16 mouse cellular contexts compared by ENCODE assay signal in the genomic region with DNA sequence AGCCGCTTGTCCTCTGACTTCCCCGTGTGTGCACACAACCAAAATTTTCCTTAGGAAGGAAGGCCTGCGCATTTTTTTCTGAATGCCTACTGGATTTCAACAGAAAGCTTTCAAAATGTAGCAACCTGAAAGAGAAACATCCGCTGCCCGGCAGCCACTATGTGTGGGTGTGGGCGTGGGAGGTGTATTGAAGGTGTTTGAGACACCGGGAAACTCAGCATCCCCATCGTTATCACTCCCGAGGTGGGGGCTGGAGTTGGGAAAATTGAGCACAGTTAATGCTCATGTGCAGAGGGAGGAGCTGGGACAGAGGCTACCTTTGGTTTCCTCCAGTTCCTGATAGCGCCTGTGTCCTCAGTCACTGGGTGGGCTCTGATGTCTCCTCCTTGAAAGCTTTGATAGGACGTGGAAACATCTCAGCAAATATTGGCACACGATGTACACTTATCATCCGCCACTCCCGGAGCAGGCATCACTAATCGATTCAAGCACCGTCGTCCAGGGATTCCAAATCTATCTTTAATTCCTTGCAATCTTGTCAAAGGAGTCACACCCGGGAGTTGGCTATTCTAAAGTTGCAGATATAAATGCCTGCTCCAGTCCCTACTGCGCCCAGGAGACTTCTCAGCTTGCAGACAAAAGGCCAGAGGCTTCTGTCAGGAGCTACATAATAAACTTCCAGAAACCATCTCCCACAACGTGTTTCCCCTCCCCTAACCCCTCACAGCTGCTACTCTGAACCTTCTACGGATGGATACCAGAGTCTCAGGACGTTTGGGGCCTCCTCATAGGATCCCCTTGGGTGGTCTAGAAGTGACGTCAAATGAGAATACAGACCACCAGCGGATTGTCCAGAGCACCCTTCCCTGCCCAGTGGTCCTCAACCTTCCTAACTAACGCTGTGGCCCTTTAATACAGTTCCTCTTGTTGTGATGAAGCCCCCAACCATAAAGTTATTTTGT. TPM values are rescaled to one million over a fixed set of nuclear protein-coding genes. Genes with fewer than 3 reads are reported as not detected.
A peak's percentile ranks its signal among the peaks of the same experiment; 100 is the strongest.
DNase-seq lines count a peak whose midpoint lies in the region; ATAC-seq and TF ChIP-seq lines count a peak whose summit lies in the region.
"Had no signal": no experiment of that assay in that cellular context is flagged by ENCODE, and none has a peak within 500 bp of the region (broad histone marks: within the 10 kb centered on the region; RNA-seq: fewer than 3 reads in every experiment).

No protein-coding gene starts in this region.

- H3K36me3 ChIP-seq in embryonic facial prominence, embryonic 14.5 days (ENCODE audit: control insufficient read depth, insufficient read depth, low read length): no peaks in the 10 kb centered on the region
- H3K36me3 ChIP-seq in embryonic facial prominence, embryonic 10.5 days (replicated peaks): no peaks in the 10 kb centered on the region
- no peaks in the 10 kb centered on the region for H3K36me3 ChIP-seq in intestine, embryonic 14.5 days (ENCODE audit: control insufficient read depth, insufficient read depth, low read length)
- no peaks in the 10 kb centered on the region for H3K36me3 ChIP-seq in intestine, postnatal 0 days (ENCODE audit: control insufficient read depth, insufficient read depth)
- no peaks in the 10 kb centered on the region for H3K36me3 ChIP-seq in lung, embryonic 16.5 days (ENCODE audit: control insufficient read depth, insufficient read depth, low read length)
- H3K36me3 ChIP-seq in stomach, postnatal 0 days (ENCODE audit: control insufficient read depth, insufficient read depth, low read length): no peaks in the 10 kb centered on the region
- no peaks in the 10 kb centered on the region for H3K36me3 ChIP-seq in liver, postnatal 0 days (replicated peaks; ENCODE audit: insufficient read depth, low read length)
- H3K36me3 ChIP-seq: forebrain, embryonic 15.5 days; midbrain, embryonic 15.5 days had no signal

- H3K4me1 ChIP-seq in embryonic facial prominence, embryonic 14.5 days (ENCODE audit: control insufficient read depth, insufficient read depth, low read length): no peaks in the 10 kb centered on the region
- H3K4me1 ChIP-seq in embryonic facial prominence, embryonic 10.5 days: peaks cover 45% of the 10 kb centered on the region
- H3K4me1 ChIP-seq in intestine, embryonic 14.5 days (replicated peaks; ENCODE audit: control insufficient read depth, insufficient read depth, low read length): peaks cover 30% of the 10 kb centered on the region
- no peaks in the 10 kb centered on the region for H3K4me1 ChIP-seq in intestine, postnatal 0 days (replicated peaks; ENCODE audit: control insufficient read depth, insufficient read depth, low read length)
- peaks cover 8% of the 10 kb centered on the region; the same call in 1 of the 2 replicates for H3K4me1 ChIP-seq in lung, embryonic 16.5 days (replicated peaks; ENCODE audit: control insufficient read depth, insufficient read depth, low read length)
- H3K4me1 ChIP-seq in lung, adult 2 months (ENCODE audit: control insufficient read depth, insufficient read depth, low read length): no peaks in the 10 kb centered on the region
- peaks cover 2% of the 10 kb centered on the region; the same call in 1 of the 2 replicates for H3K4me1 ChIP-seq in stomach, postnatal 0 days (replicated peaks; ENCODE audit: control insufficient read depth, insufficient read depth)
- no peaks in the 10 kb centered on the region; the same call in 1 of the 2 replicates for H3K4me1 ChIP-seq in liver, postnatal 0 days (ENCODE audit: insufficient read depth)

- DNase-seq in embryonic facial prominence, embryonic 14.5 days (ENCODE audit: low spot score): peak; percentile 53
- DNase-seq in embryonic facial prominence, embryonic 10.5 days (ENCODE audit: low spot score): no peak
- no peak for DNase-seq in intestine, embryonic 14.5 days (ENCODE audit: low spot score)
- no peak for DNase-seq in lung, adult 2 months
- no peak for DNase-seq in stomach, postnatal 0 days (ENCODE audit: low spot score)
- DNase-seq in liver, postnatal 0 days: no peak
- DNase-seq: cerebellum, adult 2 months; gastrocnemius, postnatal 36 days; kidney, postnatal 36 days; layer of hippocampus, postnatal 36 days had no signal

- TF ChIP-seq EP300 in stomach, postnatal 0 days (optimal IDR thresholded peaks at IDR 0.05): no peak
- no peak for TF ChIP-seq EP300 in liver, postnatal 0 days (IDR thresholded peaks at IDR 0.05; ENCODE audit: low read depth)

- no peak; the same call in 1 of the 2 replicates for ATAC-seq in embryonic facial prominence, embryonic 14.5 days (ENCODE audit: low read depth)
- no peak for ATAC-seq in intestine, embryonic 14.5 days (replicated peaks; ENCODE audit: low FRiP score, low TSS enrichment, low read depth)
- no peak for ATAC-seq in intestine, postnatal 0 days
- peak; percentile 31; the same call in 1 of the 2 replicates for ATAC-seq in lung, embryonic 16.5 days (ENCODE audit: low read depth)
- ATAC-seq in stomach, postnatal 0 days (ENCODE audit: low FRiP score, low TSS enrichment): no peak
- no peak for ATAC-seq in liver, postnatal 0 days
- ATAC-seq: forebrain, embryonic 15.5 days; midbrain, embryonic 15.5 days; Patski had no signal

- H3K9ac ChIP-seq in embryonic facial prominence, embryonic 14.5 days (ENCODE audit: low read depth, low read length): no peak overlapping the region
- H3K9ac ChIP-seq in intestine, embryonic 14.5 days (ENCODE audit: low read length): no peak overlapping the region
- no peak overlapping the region for H3K9ac ChIP-seq in intestine, postnatal 0 days (ENCODE audit: low read depth, low read length)
- H3K9ac ChIP-seq in lung, embryonic 16.5 days (ENCODE audit: low read length): no peak overlapping the region
- no peak overlapping the region for H3K9ac ChIP-seq in stomach, postnatal 0 days (ENCODE audit: low read length)
- no peak overlapping the region for H3K9ac ChIP-seq in liver, postnatal 0 days (replicated peaks)
- H3K9ac ChIP-seq: forebrain, embryonic 15.5 days; midbrain, embryonic 15.5 days had no signal

- no peak overlapping the region for H3K4me3 ChIP-seq in embryonic facial prominence, embryonic 14.5 days (ENCODE audit: low read depth, low read length)
- no peak overlapping the region for H3K4me3 ChIP-seq in embryonic facial prominence, embryonic 10.5 days
- no peak overlapping the region for H3K4me3 ChIP-seq in intestine, embryonic 14.5 days (ENCODE audit: low read depth, low read length)
- H3K4me3 ChIP-seq in intestine, postnatal 0 days (ENCODE audit: low read depth, low read length): no peak overlapping the region
- no peak overlapping the region for H3K4me3 ChIP-seq in lung, embryonic 16.5 days (ENCODE audit: low read length)
- H3K4me3 ChIP-seq in lung, adult 2 months (replicated peaks; ENCODE audit: extremely low read depth, low read depth, low read length): no peak overlapping the region
- H3K4me3 ChIP-seq in stomach, postnatal 0 days (ENCODE audit: low read depth, low read length): no peak overlapping the region
- no peak overlapping the region for H3K4me3 ChIP-seq in liver, postnatal 0 days (ENCODE audit: low read depth, low read length)
- H3K4me3 ChIP-seq: forebrain, embryonic 15.5 days; midbrain, embryonic 15.5 days had no signal

- no peak overlapping the region; the same call in 1 of the 2 replicates for H3K27ac ChIP-seq in embryonic facial prominence, embryonic 14.5 days (replicated peaks; ENCODE audit: low read depth, low read length)
- H3K27ac ChIP-seq in embryonic facial prominence, embryonic 10.5 days (replicated peaks): no peak overlapping the region; the same call in 1 of the 2 replicates
- peak overlapping the region; percentile 75 for H3K27ac ChIP-seq in intestine, embryonic 14.5 days (ENCODE audit: low read depth)
- no peak overlapping the region for H3K27ac ChIP-seq in intestine, postnatal 0 days (ENCODE audit: low read depth, low read length)
- H3K27ac ChIP-seq in lung, embryonic 16.5 days (ENCODE audit: low read length): no peak overlapping the region
- peak overlapping the region; percentile 61; the same call in 1 of the 2 replicates for H3K27ac ChIP-seq in stomach, postnatal 0 days (replicated peaks)
- H3K27ac ChIP-seq in liver, postnatal 0 days (ENCODE audit: low read depth): no peak overlapping the region
- H3K27ac ChIP-seq: forebrain, embryonic 15.5 days; midbrain, embryonic 15.5 days had no signal

- H3K4me2 ChIP-seq in embryonic facial prominence, embryonic 14.5 days (ENCODE audit: low read depth, low read length): no peak overlapping the region
- H3K4me2 ChIP-seq in intestine, embryonic 14.5 days (ENCODE audit: low read length): peak overlapping the region; percentile 28; the same call in 1 of the 2 replicates
- H3K4me2 ChIP-seq in intestine, postnatal 0 days (replicated peaks; ENCODE audit: low read depth): no peak overlapping the region
- peak overlapping the region; percentile 15 for H3K4me2 ChIP-seq in lung, embryonic 16.5 days (ENCODE audit: low read depth, low read length)
- H3K4me2 ChIP-seq in stomach, postnatal 0 days (replicated peaks; ENCODE audit: low read depth): 0 out of 2 replicates have a peak overlapping the region, but pooled peaks have one; percentile 8
- no peak overlapping the region for H3K4me2 ChIP-seq in liver, postnatal 0 days (ENCODE audit: low read depth, low read length)
- H3K4me2 ChIP-seq: forebrain, embryonic 15.5 days; liver, embryonic 11.5 days; midbrain, embryonic 15.5 days had no signal

- no peak for TF ChIP-seq CTCF in intestine, postnatal 0 days (IDR thresholded peaks at IDR 0.05; ENCODE audit: low read depth)
- TF ChIP-seq CTCF in lung, adult 2 months (IDR thresholded peaks at IDR 0.05; ENCODE audit: insufficient read depth, low read length): no peak
- no peak for TF ChIP-seq CTCF in stomach, postnatal 0 days (IDR thresholded peaks at IDR 0.05; ENCODE audit: low read depth)
- no peak for TF ChIP-seq CTCF in liver, postnatal 0 days (IDR thresholded peaks at IDR 0.05; ENCODE audit: low read depth)

- 62% methylated on average over 25 of the region's 25 CpGs for WGBS in embryonic facial prominence, embryonic 14.5 days
- 76% methylated on average over 25 of the region's 25 CpGs for WGBS in embryonic facial prominence, embryonic 10.5 days
- 52% methylated on average over 25 of the region's 25 CpGs for WGBS in intestine, embryonic 14.5 days
- WGBS in intestine, postnatal 0 days: 49% methylated on average over 25 of the region's 25 CpGs
- WGBS in lung, embryonic 16.5 days: 49% methylated on average over 25 of the region's 25 CpGs
- WGBS in lung, adult 2 months: 61% methylated on average over 25 of the region's 25 CpGs
- 42% methylated on average over 25 of the region's 25 CpGs for whole genome bisulfite sequencing in stomach, postnatal 0 days
- 58% methylated on average over 25 of the region's 25 CpGs for WGBS in liver, postnatal 0 days (ENCODE audit: insufficient replicate concordance)

- TF ChIP-seq POLR2A in lung, adult 2 months (IDR thresholded peaks at IDR 0.05; ENCODE audit: borderline replicate concordance, extremely low read depth, low read depth, low read length): no peak

- no peaks in the 10 kb centered on the region for H3K9me3 ChIP-seq in embryonic facial prominence, embryonic 14.5 days (ENCODE audit: control insufficient read depth, low read length)
- H3K9me3 ChIP-seq in embryonic facial prominence, embryonic 10.5 days: no peaks in the 10 kb centered on the region
- H3K9me3 ChIP-seq in intestine, embryonic 14.5 days (ENCODE audit: control insufficient read depth, low read length): no peaks in the 10 kb centered on the region
- no peaks in the 10 kb centered on the region for H3K9me3 ChIP-seq in intestine, postnatal 0 days (ENCODE audit: control insufficient read depth)
- no peaks in the 10 kb centered on the region for H3K9me3 ChIP-seq in lung, embryonic 16.5 days (ENCODE audit: control insufficient read depth, low read length)
- H3K9me3 ChIP-seq in stomach, postnatal 0 days (ENCODE audit: control insufficient read depth, low read length): no peaks in the 10 kb centered on the region
- no peaks in the 10 kb centered on the region for H3K9me3 ChIP-seq in liver, postnatal 0 days (ENCODE audit: low read length)
- H3K9me3 ChIP-seq: forebrain, embryonic 15.5 days; midbrain, embryonic 15.5 days had no signal

- H3K27me3 ChIP-seq in embryonic facial prominence, embryonic 14.5 days (replicated peaks; ENCODE audit: control insufficient read depth, insufficient read depth, low read length): no peaks in the 10 kb centered on the region
- H3K27me3 ChIP-seq in embryonic facial prominence, embryonic 10.5 days (replicated peaks; ENCODE audit: low read depth, poor library complexity, severe bottlenecking): peaks cover 12% of the 10 kb centered on the region
- no peaks in the 10 kb centered on the region for H3K27me3 ChIP-seq in intestine, embryonic 14.5 days (replicated peaks; ENCODE audit: control insufficient read depth, insufficient read depth, low read length)
- H3K27me3 ChIP-seq in intestine, postnatal 0 days (replicated peaks; ENCODE audit: control insufficient read depth, insufficient read depth, low read length): no peaks in the 10 kb centered on the region
- no peaks in the 10 kb centered on the region for H3K27me3 ChIP-seq in lung, embryonic 16.5 days (ENCODE audit: control insufficient read depth, insufficient read depth, low read depth, low read length)
- H3K27me3 ChIP-seq in stomach, postnatal 0 days (ENCODE audit: control insufficient read depth, insufficient read depth, low read length): no peaks in the 10 kb centered on the region
- H3K27me3 ChIP-seq in liver, postnatal 0 days (ENCODE audit: insufficient read depth, low read length): no peaks in the 10 kb centered on the region
- H3K27me3 ChIP-seq: forebrain, embryonic 15.5 days; midbrain, embryonic 15.5 days; Patski had no signal

RNA-seq across cellular contexts. Expression of gene Ncor2, which starts 14.7 kb away (rescaled TPM):
- 34.9 and 37.3 TPM in 2 replicates for polyA plus RNA-seq in embryonic facial prominence, embryonic 14.5 days (2014; fragmentation: Nextera tagmentation; extraction: Ambion mirVana)
- polyA plus RNA-seq in embryonic facial prominence, embryonic 10.5 days (2016; fragmentation: Nextera tagmentation; extraction: Ambion mirVana): 19.2 and 19.8 TPM in 2 replicates
- polyA plus RNA-seq in intestine, embryonic 14.5 days (2014; fragmentation: Nextera tagmentation; extraction: Ambion mirVana): 26.1 and 27.5 TPM in 2 replicates
- 7.1 and 7.6 TPM in 2 replicates for polyA plus RNA-seq in intestine, postnatal 0 days (2015; fragmentation: Nextera tagmentation; extraction: Ambion mirVana)
- polyA plus RNA-seq in lung, embryonic 16.5 days (2015; fragmentation: Nextera tagmentation; extraction: Ambion mirVana): 20.3 and 27.3 TPM in 2 replicates
- 65.5 and 78.9 TPM in 2 replicates for polyA plus RNA-seq in lung, adult 2 months (2012; rRNA removed)
- polyA plus RNA-seq in stomach, postnatal 0 days (2015; fragmentation: Nextera tagmentation; extraction: Ambion mirVana): 11.1 and 12.1 TPM in 2 replicates
- 3.1 and 3.4 TPM in 2 replicates for polyA plus RNA-seq in liver, postnatal 0 days (2015; fragmentation: Nextera tagmentation; extraction: Ambion mirVana)

Comparison
In these comparisons a context has a peak if more than half of its experiments do, and no peak if none do; other contexts are left out.
1. H3K27ac ChIP-seq: peak in intestine, embryonic 14.5 days (single experiment) and stomach, postnatal 0 days (single experiment); none in embryonic facial prominence, embryonic 14.5 days (single experiment), embryonic facial prominence, embryonic 10.5 days (single experiment), intestine, postnatal 0 days (single experiment), lung, embryonic 16.5 days (single experiment) and liver, postnatal 0 days (single experiment).
2. H3K4me2 ChIP-seq: peak in intestine, embryonic 14.5 days (single experiment), lung, embryonic 16.5 days (single experiment) and stomach, postnatal 0 days (single experiment); none in embryonic facial prominence, embryonic 14.5 days (single experiment), intestine, postnatal 0 days (single experiment) and liver, postnatal 0 days (single experiment).